Mouse (Mus musculus) embryonic facial prominence, embryonic 14.5 days (tissue): ENCODE results near the gene Gm42669. TPM values are rescaled to one million over a fixed set of nuclear protein-coding genes. Genes with fewer than 3 reads are reported as not detected.

Experiments
- ATAC-seq: fragments of 200-750 bp; cut with Nextera tagmentation; 2 replicates; pipeline ENCODE4 v1.8.0; 2017; ENCODE audit warnings: low read depth, moderate number of reproducible peaks, moderate TSS enrichment
- DNase-seq: peaks from one replicate; pipeline ENCODE4 v3.0.0-alpha.2; 2015; ENCODE audit warnings: low spot score
- H3K27ac ChIP-seq: fragments of 300-500 bp; sonication (generic); replicated peaks from 2 replicates; pipeline ENCODE4 v1.5.1; 2014; ENCODE audit warnings: low read depth, mild to moderate bottlenecking, low read length, moderate library complexity
- H3K27me3 ChIP-seq: fragments of 300-500 bp; sonication (generic); replicated peaks from 2 replicates; pipeline ENCODE4 v1.6.1; 2014; ENCODE audit warnings: low read length; ENCODE audit not compliant: control insufficient read depth, insufficient read depth
- H3K36me3 ChIP-seq: fragments of 300-500 bp; sonication (generic); 2 replicates; pipeline ENCODE4 v1.6.1; 2014; ENCODE audit warnings: low read length, mixed read lengths; ENCODE audit not compliant: control insufficient read depth, insufficient read depth
- H3K4me1 ChIP-seq: fragments of 300-500 bp; sonication (generic); 2 replicates; pipeline ENCODE4 v1.6.1; 2014; ENCODE audit warnings: antibody characterized with exemption, low read length; ENCODE audit not compliant: control insufficient read depth, insufficient read depth
- H3K4me2 ChIP-seq: fragments of 300-500 bp; sonication (generic); 2 replicates; pipeline ENCODE4 v1.6.1; 2014; ENCODE audit warnings: low read depth, mild to moderate bottlenecking, low read length, moderate library complexity, mixed read lengths
- H3K4me3 ChIP-seq: fragments of 300-500 bp; sonication (generic); 2 replicates; pipeline ENCODE4 v1.5.1; 2014; ENCODE audit warnings: low read depth, mild to moderate bottlenecking, low read length
- H3K9ac ChIP-seq: fragments of 300-500 bp; sonication (generic); 2 replicates; pipeline ENCODE4 v1.6.1; 2014; ENCODE audit warnings: low read depth, mild to moderate bottlenecking, low read length, moderate library complexity, mixed read lengths
- H3K9me3 ChIP-seq: fragments of 300-500 bp; sonication (generic); 2 replicates; pipeline ENCODE4 v1.6.1; 2016; ENCODE audit warnings: low read length; ENCODE audit not compliant: control insufficient read depth
- WGBS: fragments of 180-500 bp; shearing (Covaris S2); extraction: QIAGEN DNeasy Blood & Tissue Kit; methylation state at CpG from one replicate; pipeline ENCODE4 v1.1.7; 2014; 5-methylcytosine and 5-hydroxymethylcytosine counted together
- polyA plus RNA-seq: library from polyadenylated mRNA; unstranded; fragments of >200 nt; fragmentation: Nextera tagmentation; extraction: Ambion mirVana; gene quantifications from 2 replicates; pipeline ENCODE4 v1.2.1, GENCODE M21; 2014

Gene Gm42669
- polyA plus RNA-seq, 1 experiment from 2014 or later: 0.32 TPM

GRCm38 (mm10) chr5:107492471-107492870, 14.9 kb upstream of the Gm42669 start:
- DNase-seq (no peak), ATAC-seq (no peak)
- 97% methylated on average over 2 of the region's 2 CpGs for WGBS
- no peak overlapping the region for H3K4me2 ChIP-seq
- H3K4me3 ChIP-seq: no peak overlapping the region
- H3K27ac ChIP-seq: no peak overlapping the region
- peaks cover 3% of the 10 kb centered on the region; the same call in 1 of the 2 replicates for H3K9me3 ChIP-seq
- H3K9ac ChIP-seq: no peak overlapping the region
- peaks cover 9% of the 10 kb centered on the region; the same call in 1 of the 2 replicates for H3K36me3 ChIP-seq
- no peaks in the 10 kb centered on the region for H3K4me1 ChIP-seq
- no peaks in the 10 kb centered on the region for H3K27me3 ChIP-seq

GRCm38 (mm10) chr5:107494759-107495158, 12.7 kb upstream of the Gm42669 start:
- H3K4me3 ChIP-seq: no peak overlapping the region
- H3K27ac ChIP-seq: no peak overlapping the region
- ATAC-seq (no peak), DNase-seq (no peak)
- WGBS: 93% methylated on average over 5 of the region's 5 CpGs
- H3K9ac ChIP-seq: no peak overlapping the region
- H3K4me2 ChIP-seq: no peak overlapping the region
- H3K27me3 ChIP-seq: no peaks in the 10 kb centered on the region
- no peaks in the 10 kb centered on the region for H3K4me1 ChIP-seq
- H3K36me3 ChIP-seq: peaks cover 9% of the 10 kb centered on the region; the same call in 1 of the 2 replicates
- H3K9me3 ChIP-seq: peaks cover 3% of the 10 kb centered on the region; the same call in 1 of the 2 replicates

- 83% methylated on average over 2 of the region's 2 CpGs for WGBS
- no peak for DNase-seq
- no peak overlapping the region for H3K9ac ChIP-seq
- H3K4me1 ChIP-seq: no peaks in the 10 kb centered on the region
- peaks cover 3% of the 10 kb centered on the region; the same call in 1 of the 2 replicates for H3K9me3 ChIP-seq
- H3K27me3 ChIP-seq: no peaks in the 10 kb centered on the region
- H3K4me3 ChIP-seq: no peak overlapping the region
- H3K4me2 ChIP-seq: no peak overlapping the region
- no peak overlapping the region for H3K27ac ChIP-seq
- peaks cover 6% of the 10 kb centered on the region; the same call in 1 of the 2 replicates for H3K36me3 ChIP-seq
- no peak for ATAC-seq
Observed at GRCm38 (mm10) chr5:107496047-107496446, 11.4 kb upstream of the Gm42669 start.

GRCm38 (mm10) chr5:107497519-107498501, 9.6 kb upstream of the Gm42669 start:
- 60% methylated on average over 10 of the region's 10 CpGs for WGBS
- Histone ChIP-seq H3K27ac (peak overlapping the region; percentile 13; the same call in 1 of the 2 replicates), H3K9ac (no peak overlapping the region)

GRCm38 (mm10) chr5:107498806-107499310, 8.6 kb upstream of the Gm42669 start:
- DNase-seq: no peak
- H3K4me3 ChIP-seq: no peak overlapping the region
- H3K4me1 ChIP-seq: no peaks in the 10 kb centered on the region
- ATAC-seq: peak; percentile 50; the same call in 1 of the 2 replicates
- H3K27me3 ChIP-seq: no peaks in the 10 kb centered on the region
- peaks cover 4% of the 10 kb centered on the region; the same call in 1 of the 2 replicates for H3K36me3 ChIP-seq
- H3K27ac ChIP-seq: no peak overlapping the region
- 42% methylated on average over 5 of the region's 5 CpGs for WGBS
- H3K4me2 ChIP-seq: no peak overlapping the region
- peaks cover 3% of the 10 kb centered on the region; the same call in 1 of the 2 replicates for H3K9me3 ChIP-seq
- H3K9ac ChIP-seq: no peak overlapping the region

More at GRCm38 (mm10) chr5:107497519-107498501, 9.6 kb upstream of the Gm42669 start:
- Histone ChIP-seq H3K4me1 (no peaks in the 10 kb centered on the region), H3K27me3 (no peaks in the 10 kb centered on the region), H3K4me3 (no peak overlapping the region), H3K4me2 (no peak overlapping the region), H3K36me3 (peaks cover 4% of the 10 kb centered on the region; the same call in 1 of the 2 replicates), H3K9me3 (peaks cover 3% of the 10 kb centered on the region; the same call in 1 of the 2 replicates)
- peak; percentile 75; the same call in 1 of the 2 replicates for ATAC-seq
- peak; percentile 54 for DNase-seq

- no peak overlapping the region for H3K4me2 ChIP-seq
- H3K9me3 ChIP-seq: no peaks in the 10 kb centered on the region
- no peak for DNase-seq
- no peak overlapping the region for H3K4me3 ChIP-seq
- no peaks in the 10 kb centered on the region for H3K27me3 ChIP-seq
- H3K9ac ChIP-seq: no peak overlapping the region
- H3K36me3 ChIP-seq: no peaks in the 10 kb centered on the region
- H3K4me1 ChIP-seq: no peaks in the 10 kb centered on the region
- 90% methylated on average over 5 of the region's 5 CpGs for WGBS
- H3K27ac ChIP-seq: no peak overlapping the region
- no peak for ATAC-seq
Observed at GRCm38 (mm10) chr5:107499891-107500535, 7.4 kb upstream of the Gm42669 start.

- WGBS: 86% methylated on average over 1 of the region's 1 CpGs
- Histone ChIP-seq H3K4me2 (no peak overlapping the region), H3K36me3 (no peaks in the 10 kb centered on the region), H3K4me3 (no peak overlapping the region), H3K9me3 (no peaks in the 10 kb centered on the region), H3K4me1 (no peaks in the 10 kb centered on the region), H3K9ac (no peak overlapping the region), H3K27ac (no peak overlapping the region), H3K27me3 (no peaks in the 10 kb centered on the region)
- DNase-seq (no peak), ATAC-seq (no peak)
Observed at GRCm38 (mm10) chr5:107500741-107501140, 6.7 kb upstream of the Gm42669 start.

GRCm38 (mm10) chr5:107510503-107510902, 3.1 kb downstream of the Gm42669 start:
- 83% methylated on average over 10 of the region's 10 CpGs for WGBS
- H3K4me2 ChIP-seq: no peak overlapping the region
- DNase-seq: peak; percentile 52
- no peaks in the 10 kb centered on the region for H3K36me3 ChIP-seq
- no peak overlapping the region for H3K27ac ChIP-seq
- no peak overlapping the region for H3K4me3 ChIP-seq
- H3K27me3 ChIP-seq: no peaks in the 10 kb centered on the region
- H3K9ac ChIP-seq: no peak overlapping the region
- no peaks in the 10 kb centered on the region for H3K4me1 ChIP-seq
- H3K9me3 ChIP-seq: no peaks in the 10 kb centered on the region
- peak; percentile 62; the same call in 1 of the 2 replicates for ATAC-seq
